15 mouse cellular contexts compared by ENCODE assay signal in the genomic region with DNA sequence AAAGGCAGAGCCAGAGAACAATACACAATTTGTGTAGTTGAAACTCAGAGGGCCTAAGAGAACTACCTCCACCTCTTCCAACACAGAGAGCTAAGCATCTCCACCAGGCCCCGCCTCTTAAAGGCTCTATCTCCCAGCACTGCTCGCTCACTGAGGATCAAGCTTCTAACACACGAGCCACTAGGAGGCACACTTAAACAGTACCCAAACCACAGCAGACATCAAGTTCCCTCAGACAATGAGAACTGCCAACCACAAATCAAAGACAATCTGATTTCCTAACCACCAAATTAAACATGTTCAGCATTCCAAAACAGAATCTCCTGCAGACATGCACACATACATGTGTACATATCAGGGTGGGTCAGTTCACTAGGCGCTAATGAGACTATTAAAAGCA. TPM values are rescaled to one million over a fixed set of nuclear protein-coding genes. Genes with fewer than 3 reads are reported as not detected.
DNase-seq lines count a peak whose midpoint lies in the region; ATAC-seq and TF ChIP-seq lines count a peak whose summit lies in the region.
"Had no signal": no experiment of that assay in that cellular context is flagged by ENCODE, and none has a peak within 500 bp of the region (broad histone marks: within the 10 kb centered on the region; RNA-seq: fewer than 3 reads in every experiment).

No protein-coding gene starts in this region.

- H3K4me1 ChIP-seq in liver, embryonic 14.5 days (replicated peaks; ENCODE audit: control insufficient read depth in 2 of 2, insufficient read depth in 2 of 2, low read length in 1 of 2): peaks cover 2 to 4% of the 10 kb centered on the region in 2 experiments; a peak in 1 of 4 replicates
- H3K4me1 ChIP-seq in liver, embryonic 12.5 days: peaks cover 11% of the 10 kb centered on the region
- H3K4me1 ChIP-seq in lung, embryonic 14.5 days (ENCODE audit: insufficient read depth): 0 out of 2 replicates have a peak, but pooled peaks cover 3% of the 10 kb centered on the region
- no peaks in the 10 kb centered on the region for H3K4me1 ChIP-seq in hindbrain, embryonic 16.5 days (ENCODE audit: control insufficient read depth, insufficient read depth, low read depth, low read length)
- no peaks in the 10 kb centered on the region for H3K4me1 ChIP-seq in limb, embryonic 10.5 days
- H3K4me1 ChIP-seq: midbrain, embryonic 12.5 days; neural tube, embryonic 15.5 days had no signal

- peak; percentile 33 for TF ChIP-seq CTCF in liver, embryonic 14.5 days (IDR thresholded peaks at IDR 0.05; ENCODE audit: low read depth)
- peak; percentile 17; the same call in 1 of the 2 replicates for TF ChIP-seq CTCF in lung, embryonic 14.5 days (IDR thresholded peaks at IDR 0.05; ENCODE audit: low read depth)

- 47% methylated on average over 4 of the region's 4 CpGs for WGBS in liver, embryonic 14.5 days (ENCODE audit: insufficient replicate concordance)
- WGBS in liver, embryonic 12.5 days (ENCODE audit: insufficient replicate concordance): 52% methylated on average over 4 of the region's 4 CpGs
- 77% methylated on average over 4 of the region's 4 CpGs for WGBS in lung, embryonic 14.5 days
- WGBS in hindbrain, embryonic 16.5 days: 78% methylated on average over 4 of the region's 4 CpGs
- WGBS in limb, embryonic 10.5 days: 84% methylated on average over 4 of the region's 4 CpGs

- H3K9me3 ChIP-seq in liver, embryonic 14.5 days (ENCODE audit: control insufficient read depth, low read length): no peaks in the 10 kb centered on the region
- H3K9me3 ChIP-seq in liver, embryonic 12.5 days (replicated peaks): no peaks in the 10 kb centered on the region
- H3K9me3 ChIP-seq in lung, embryonic 14.5 days (ENCODE audit: low read depth, low read length): no peaks in the 10 kb centered on the region
- no peaks in the 10 kb centered on the region for H3K9me3 ChIP-seq in hindbrain, embryonic 16.5 days (ENCODE audit: control insufficient read depth, low read length)
- no peaks in the 10 kb centered on the region for H3K9me3 ChIP-seq in limb, embryonic 10.5 days (replicated peaks)
- H3K9me3 ChIP-seq: limb, embryonic 13.5 days; midbrain, embryonic 12.5 days; neural tube, embryonic 15.5 days had no signal

- H3K27me3 ChIP-seq in liver, embryonic 14.5 days (ENCODE audit: control insufficient read depth, insufficient read depth, low read length): no peaks in the 10 kb centered on the region
- H3K27me3 ChIP-seq in liver, embryonic 12.5 days (replicated peaks): no peaks in the 10 kb centered on the region
- H3K27me3 ChIP-seq in lung, embryonic 14.5 days (ENCODE audit: insufficient read depth, low read length): no peaks in the 10 kb centered on the region
- no peaks in the 10 kb centered on the region for H3K27me3 ChIP-seq in hindbrain, embryonic 16.5 days (replicated peaks; ENCODE audit: control insufficient read depth, insufficient read depth, low read length)
- no peaks in the 10 kb centered on the region for H3K27me3 ChIP-seq in limb, embryonic 10.5 days (ENCODE audit: low read depth, poor library complexity, severe bottlenecking)
- H3K27me3 ChIP-seq: limb, embryonic 13.5 days; midbrain, embryonic 12.5 days; neural tube, embryonic 15.5 days had no signal

- no peak overlapping the region for H3K9ac ChIP-seq in liver, embryonic 14.5 days (replicated peaks)
- no peak overlapping the region for H3K9ac ChIP-seq in liver, embryonic 12.5 days
- H3K9ac ChIP-seq in lung, embryonic 14.5 days: no peak overlapping the region
- H3K9ac ChIP-seq in hindbrain, embryonic 16.5 days (ENCODE audit: low read depth, low read length): no peak overlapping the region
- H3K9ac ChIP-seq: limb, embryonic 13.5 days; midbrain, embryonic 12.5 days; neural tube, embryonic 15.5 days had no signal

- no peak overlapping the region for H3K27ac ChIP-seq in liver, embryonic 14.5 days
- H3K27ac ChIP-seq in liver, embryonic 12.5 days: no peak overlapping the region
- no peak overlapping the region for H3K27ac ChIP-seq in lung, embryonic 14.5 days (ENCODE audit: low read depth)
- no peak overlapping the region for H3K27ac ChIP-seq in hindbrain, embryonic 16.5 days (ENCODE audit: low read depth, low read length)
- H3K27ac ChIP-seq in limb, embryonic 10.5 days: no peak overlapping the region
- H3K27ac ChIP-seq: limb, embryonic 13.5 days; midbrain, embryonic 12.5 days; neural tube, embryonic 15.5 days had no signal

- TF ChIP-seq EP300 in liver, embryonic 14.5 days (IDR thresholded peaks at IDR 0.05; ENCODE audit: low read depth): no peak

- no peaks in the 10 kb centered on the region for H3K36me3 ChIP-seq in liver, embryonic 14.5 days (replicated peaks; ENCODE audit: control insufficient read depth, insufficient read depth, low read depth)
- H3K36me3 ChIP-seq in liver, embryonic 12.5 days: no peaks in the 10 kb centered on the region
- H3K36me3 ChIP-seq in lung, embryonic 14.5 days (ENCODE audit: insufficient read depth): no peaks in the 10 kb centered on the region
- no peaks in the 10 kb centered on the region for H3K36me3 ChIP-seq in hindbrain, embryonic 16.5 days (ENCODE audit: control insufficient read depth, insufficient read depth, low read length)
- no peaks in the 10 kb centered on the region for H3K36me3 ChIP-seq in limb, embryonic 10.5 days
- H3K36me3 ChIP-seq: limb, embryonic 13.5 days; midbrain, embryonic 12.5 days; neural tube, embryonic 15.5 days had no signal

- no peak overlapping the region for H3K4me2 ChIP-seq in liver, embryonic 14.5 days (ENCODE audit: low read depth)
- no peak overlapping the region for H3K4me2 ChIP-seq in liver, embryonic 12.5 days
- H3K4me2 ChIP-seq in lung, embryonic 14.5 days: no peak overlapping the region
- H3K4me2 ChIP-seq in hindbrain, embryonic 16.5 days (ENCODE audit: low read length): no peak overlapping the region
- H3K4me2 ChIP-seq: limb, embryonic 13.5 days; midbrain, embryonic 12.5 days; neural tube, embryonic 15.5 days had no signal

- DNase-seq in liver, embryonic 14.5 days (ENCODE audit: low read depth in 3 of 3, low spot score in 3 of 3): no peak
- DNase-seq in T-cell, adult 2 months (ENCODE audit: low spot score): peak; percentile 28
- DNase-seq in lung, embryonic 14.5 days: no peak
- DNase-seq in thymus, postnatal 14 days: peak; percentile 34
- no peak for DNase-seq in layer of hippocampus, adult 11-12 months (ENCODE audit: low spot score)
- DNase-seq in limb, embryonic 10.5 days (ENCODE audit: low spot score): no peak
- DNase-seq: gastrocnemius, postnatal 25 days; heart, postnatal 36 days; kidney, postnatal 4 days; right cerebral cortex, postnatal 4 days had no signal

- no peak for ATAC-seq in liver, embryonic 14.5 days (ENCODE audit: insufficient read depth)
- ATAC-seq in liver, embryonic 12.5 days: no peak
- ATAC-seq in lung, embryonic 14.5 days (ENCODE audit: insufficient read depth): no peak
- no peak for ATAC-seq in hindbrain, embryonic 16.5 days

- no peak overlapping the region for H3K4me3 ChIP-seq in liver, embryonic 14.5 days (ENCODE audit: insufficient read depth in 1 of 2, low read depth in 2 of 2, low read length in 2 of 2)
- no peak overlapping the region for H3K4me3 ChIP-seq in liver, embryonic 12.5 days
- no peak overlapping the region for H3K4me3 ChIP-seq in lung, embryonic 14.5 days (ENCODE audit: low read depth, low read length)
- no peak overlapping the region for H3K4me3 ChIP-seq in hindbrain, embryonic 16.5 days (ENCODE audit: low read length)
- H3K4me3 ChIP-seq in limb, embryonic 10.5 days: no peak overlapping the region
- H3K4me3 ChIP-seq: limb, embryonic 13.5 days; midbrain, embryonic 12.5 days; neural tube, embryonic 15.5 days had no signal

RNA-seq across cellular contexts. Expression of a gene that starts 9.4 kb away (rescaled TPM):
- 17.8 and 21.8 TPM in 2 replicates for polyA plus RNA-seq in liver, embryonic 14.5 days (2012; rRNA removed)
- polyA plus RNA-seq in liver, embryonic 14.5 days (2014; fragmentation: Nextera tagmentation; extraction: Ambion mirVana): 42.2 and 49.5 TPM in 2 replicates
- polyA plus RNA-seq in liver, embryonic 12.5 days (2016; fragmentation: Nextera tagmentation; extraction: Ambion mirVana): 55.4 and 56.3 TPM in 2 replicates
- polyA plus RNA-seq in lung, embryonic 14.5 days (2014; fragmentation: Nextera tagmentation; extraction: Ambion mirVana): 148 and 158 TPM in 2 replicates
- polyA plus RNA-seq in hindbrain, embryonic 16.5 days (2015; fragmentation: Nextera tagmentation; extraction: Ambion mirVana): 162 and 168 TPM in 2 replicates
- polyA plus RNA-seq in limb, embryonic 10.5 days (2016; fragmentation: Nextera tagmentation; extraction: Ambion mirVana): 120 and 126 TPM in 2 replicates

Comparison
In these comparisons a context has a peak if more than half of its experiments do, and no peak if none do; other contexts are left out.
1. DNase-seq: peak in T-cell, adult 2 months (single experiment) and thymus, postnatal 14 days (single experiment); none in liver, embryonic 14.5 days (0 of 3), lung, embryonic 14.5 days (single experiment), layer of hippocampus, adult 11-12 months (single experiment) and limb, embryonic 10.5 days (single experiment).